Mouse (Mus musculus): ENCODE data around the gene Iqcj. TPM values are rescaled to one million over a fixed set of nuclear protein-coding genes. Genes with fewer than 3 reads are reported as not detected.
A peak's percentile ranks its signal among the peaks of the same experiment; 100 is the strongest.

Gene Iqcj
- polyA plus RNA-seq, 1 experiment = not detected

GRCm38 (mm10) chr3:67918634-67919259, 26.7 kb downstream of the Iqcj start:
- no peak overlapping the region for H3K4me3 ChIP-seq
- H3ac ChIP-seq (ENCODE audit: control insufficient read depth, insufficient read length) = no peak overlapping the region
- no peaks in the 10 kb centered on the region for H3K36me3 ChIP-seq (ENCODE audit: control insufficient read depth, insufficient read depth)
- peak in 2 of 3 experiments; percentile 38 to 42 for TF ChIP-seq MYOD1 (IDR thresholded peaks at IDR 0.05; ENCODE audit: control insufficient read depth in 1 of 3, insufficient read length in 2 of 3, low read depth in 2 of 3)
- TF ChIP-seq USF1 (IDR thresholded peaks at IDR 0.05; ENCODE audit: low read depth) = no peak
- TF ChIP-seq MYOG (IDR thresholded peaks at IDR 0.05; ENCODE audit: control insufficient read depth in 1 of 3, insufficient read depth in 1 of 3, insufficient read length in 2 of 3, low read depth in 2 of 3) = peak in 1 of 3 experiments; percentile 30
- H3K79me2 ChIP-seq (ENCODE audit: control insufficient read depth, insufficient read depth) = no peaks in the 10 kb centered on the region
- no peaks in the 10 kb centered on the region for H3K27me3 ChIP-seq (ENCODE audit: control insufficient read depth, insufficient read depth, insufficient read length)
- peak overlapping the region; percentile 26 for H3K4me2 ChIP-seq (ENCODE audit: low read depth)

GRCm38 (mm10) chr3:67923095-67923494, 31.1 kb downstream of the Iqcj start:
- Histone ChIP-seq H3K4me2 (ENCODE audit: low read depth) (no peak overlapping the region), H3K4me3 (no peak overlapping the region), H3K36me3 (ENCODE audit: control insufficient read depth, insufficient read depth) (no peaks in the 10 kb centered on the region), H3K79me2 (ENCODE audit: control insufficient read depth, insufficient read depth) (no peaks in the 10 kb centered on the region), H3K27me3 (ENCODE audit: control insufficient read depth, insufficient read depth, insufficient read length) (peaks cover 8% of the 10 kb centered on the region), H3ac (ENCODE audit: control insufficient read depth, insufficient read length) (no peak overlapping the region)
- TF ChIP-seq MAX (IDR thresholded peaks at IDR 0.05; ENCODE audit: low read depth) (no peak), SRF (IDR thresholded peaks at IDR 0.05; ENCODE audit: control insufficient read depth, insufficient read length, low read depth) (no peak), E2F4 (IDR thresholded peaks at IDR 0.05; ENCODE audit: insufficient read depth) (no peak), POLR2A (IDR thresholded peaks at IDR 0.05; ENCODE audit: insufficient read length, low read depth) (no peak), USF1 (IDR thresholded peaks at IDR 0.05; ENCODE audit: low read depth) (no peak), TCF3 (IDR thresholded peaks at IDR 0.05; ENCODE audit: insufficient read length, low read depth) (no peak), POLR2AphosphoS2 (IDR thresholded peaks at IDR 0.05; ENCODE audit: insufficient read length, low read depth) (no peak), MYOD1 (IDR thresholded peaks at IDR 0.05; ENCODE audit: control insufficient read depth in 1 of 3, insufficient read length in 2 of 3, low read depth in 2 of 3) (no peak)

GRCm38 (mm10) chr3:67925453-67925852, 33.4 kb downstream of the Iqcj start:
- Histone ChIP-seq H3ac (ENCODE audit: control insufficient read depth, insufficient read length) (no peak overlapping the region), H3K4me3 (no peak overlapping the region), H3K36me3 (ENCODE audit: control insufficient read depth, insufficient read depth) (no peaks in the 10 kb centered on the region), H3K4me2 (ENCODE audit: low read depth) (no peak overlapping the region), H3K79me2 (ENCODE audit: control insufficient read depth, insufficient read depth) (no peaks in the 10 kb centered on the region), H3K27me3 (ENCODE audit: control insufficient read depth, insufficient read depth, insufficient read length) (peaks cover 20% of the 10 kb centered on the region)
- no peak for TF ChIP-seq POLR2A (IDR thresholded peaks at IDR 0.05; ENCODE audit: insufficient read length, low read depth)
- no peak for TF ChIP-seq TCF3 (IDR thresholded peaks at IDR 0.05; ENCODE audit: insufficient read length, low read depth)
- no peak for TF ChIP-seq USF1 (IDR thresholded peaks at IDR 0.05; ENCODE audit: low read depth)
- TF ChIP-seq TCF12 (IDR thresholded peaks at IDR 0.05; ENCODE audit: insufficient read depth, poor library complexity, severe bottlenecking) = no peak
- no peak for TF ChIP-seq POLR2AphosphoS2 (IDR thresholded peaks at IDR 0.05; ENCODE audit: insufficient read length, low read depth)
- no peak for TF ChIP-seq E2F4 (IDR thresholded peaks at IDR 0.05; ENCODE audit: insufficient read depth)
- TF ChIP-seq MYOG (IDR thresholded peaks at IDR 0.05; ENCODE audit: control insufficient read depth in 1 of 3, insufficient read depth in 1 of 3, insufficient read length in 2 of 3, low read depth in 2 of 3) = no peak
- no peak for TF ChIP-seq MYOD1 (IDR thresholded peaks at IDR 0.05; ENCODE audit: control insufficient read depth in 1 of 3, insufficient read length in 2 of 3, low read depth in 2 of 3)

GRCm38 (mm10) chr3:67930424-67931133, 38.6 kb downstream of the Iqcj start:
- no peak overlapping the region for H3ac ChIP-seq (ENCODE audit: control insufficient read depth, insufficient read length)
- H3K36me3 ChIP-seq (ENCODE audit: control insufficient read depth, insufficient read depth) = no peaks in the 10 kb centered on the region
- TF ChIP-seq CEBPB (IDR thresholded peaks at IDR 0.05; ENCODE audit: insufficient read depth, poor library complexity, severe bottlenecking) = no peak
- no peak for TF ChIP-seq TCF12 (IDR thresholded peaks at IDR 0.05; ENCODE audit: insufficient read depth, poor library complexity, severe bottlenecking)
- TF ChIP-seq TCF3 (IDR thresholded peaks at IDR 0.05; ENCODE audit: insufficient read length, low read depth) = no peak
- TF ChIP-seq MYOG (IDR thresholded peaks at IDR 0.05; ENCODE audit: control insufficient read depth in 1 of 3, insufficient read depth in 1 of 3, insufficient read length in 2 of 3, low read depth in 2 of 3) = no peak
- TF ChIP-seq MAX (IDR thresholded peaks at IDR 0.05; ENCODE audit: low read depth) = no peak
- TF ChIP-seq POLR2AphosphoS2 (IDR thresholded peaks at IDR 0.05; ENCODE audit: insufficient read length, low read depth) = no peak
- no peak for TF ChIP-seq POLR2A (IDR thresholded peaks at IDR 0.05; ENCODE audit: insufficient read length, low read depth)
- TF ChIP-seq E2F4 (IDR thresholded peaks at IDR 0.05; ENCODE audit: insufficient read depth) = no peak
- no peak for TF ChIP-seq SRF (IDR thresholded peaks at IDR 0.05; ENCODE audit: control insufficient read depth, insufficient read length, low read depth)
- H3K27me3 ChIP-seq (ENCODE audit: control insufficient read depth, insufficient read depth, insufficient read length) = peaks cover 20% of the 10 kb centered on the region
- no peak overlapping the region for H3K4me2 ChIP-seq (ENCODE audit: low read depth)
- no peak overlapping the region for H3K4me3 ChIP-seq
- H3K79me2 ChIP-seq (ENCODE audit: control insufficient read depth, insufficient read depth) = no peaks in the 10 kb centered on the region

- Histone ChIP-seq H3K36me3 (ENCODE audit: control insufficient read depth, insufficient read depth) (no peaks in the 10 kb centered on the region), H3K4me3 (no peak overlapping the region), H3K79me2 (ENCODE audit: control insufficient read depth, insufficient read depth) (no peaks in the 10 kb centered on the region), H3K27me3 (ENCODE audit: control insufficient read depth, insufficient read depth, insufficient read length) (peaks cover 20% of the 10 kb centered on the region), H3K4me2 (ENCODE audit: low read depth) (no peak overlapping the region), H3ac (ENCODE audit: control insufficient read depth, insufficient read length) (no peak overlapping the region)
- TF ChIP-seq MYOG (IDR thresholded peaks at IDR 0.05; ENCODE audit: control insufficient read depth in 1 of 3, insufficient read depth in 1 of 3, insufficient read length in 2 of 3, low read depth in 2 of 3) (no peak), POLR2A (IDR thresholded peaks at IDR 0.05; ENCODE audit: insufficient read length, low read depth) (no peak), POLR2AphosphoS2 (IDR thresholded peaks at IDR 0.05; ENCODE audit: insufficient read length, low read depth) (no peak), E2F4 (IDR thresholded peaks at IDR 0.05; ENCODE audit: insufficient read depth) (no peak), TCF12 (IDR thresholded peaks at IDR 0.05; ENCODE audit: insufficient read depth, poor library complexity, severe bottlenecking) (no peak), SRF (IDR thresholded peaks at IDR 0.05; ENCODE audit: control insufficient read depth, insufficient read length, low read depth) (no peak), MAX (IDR thresholded peaks at IDR 0.05; ENCODE audit: low read depth) (no peak), TCF3 (IDR thresholded peaks at IDR 0.05; ENCODE audit: insufficient read length, low read depth) (no peak)
Observed at GRCm38 (mm10) chr3:67931181-67931580, 39.2 kb downstream of the Iqcj start.

Measured in myocyte (in vitro differentiated cells).